Mouse (Mus musculus): ENCODE measurements around the gene Uri1. TPM values are rescaled to one million over a fixed set of nuclear protein-coding genes. Genes with fewer than 3 reads are reported as not detected.

The Uri1 gene
- polyA plus RNA-seq, 1 experiment from 2014 or later = 40.8 TPM

- no peak overlapping the region for H3K4me3 ChIP-seq (replicated peaks)
- WGBS = 74% methylated on average over 17 of the region's 17 CpGs
- no peak overlapping the region for H3K27ac ChIP-seq (replicated peaks)
- no peak for ATAC-seq (ENCODE audit: insufficient number of reproducible peaks, low FRiP score, low TSS enrichment, low read depth)
- H3K4me1 ChIP-seq = 0 out of 2 replicates have a peak, but pooled peaks cover 4% of the 10 kb centered on the region
- no peaks in the 10 kb centered on the region for H3K27me3 ChIP-seq
- no peak overlapping the region for H3K4me2 ChIP-seq (replicated peaks)
- no peaks in the 10 kb centered on the region for H3K9me3 ChIP-seq (replicated peaks)
- H3K36me3 ChIP-seq = no peaks in the 10 kb centered on the region
- H3K9ac ChIP-seq = no peak overlapping the region
Observed at GRCm38 (mm10) chr7:37921681-37922430, 101.5 kb downstream of the Uri1 start.

GRCm38 (mm10) chr7:37918926-37919325 is 104.4 kb downstream of the Uri1 start:
- Histone ChIP-seq H3K4me1 (peaks cover 12% of the 10 kb centered on the region; the same call in 1 of the 2 replicates), H3K27ac (replicated peaks) (no peak overlapping the region), H3K27me3 (no peaks in the 10 kb centered on the region), H3K9me3 (replicated peaks) (no peaks in the 10 kb centered on the region), H3K36me3 (no peaks in the 10 kb centered on the region), H3K4me3 (replicated peaks) (no peak overlapping the region), H3K4me2 (replicated peaks) (no peak overlapping the region), H3K9ac (no peak overlapping the region)
- 53% methylated on average over 10 of the region's 10 CpGs for WGBS
- no peak for ATAC-seq (ENCODE audit: insufficient number of reproducible peaks, low FRiP score, low TSS enrichment, low read depth)

GRCm38 (mm10) chr7:37916762-37917439 is 106.5 kb downstream of the Uri1 start:
- WGBS = 55% methylated on average over 18 of the region's 18 CpGs
- H3K27me3 ChIP-seq = no peaks in the 10 kb centered on the region
- 0 out of 2 replicates have a peak, but pooled peaks cover 4% of the 10 kb centered on the region for H3K9me3 ChIP-seq (replicated peaks)
- H3K4me2 ChIP-seq (replicated peaks) = no peak overlapping the region
- no peak overlapping the region for H3K4me3 ChIP-seq (replicated peaks)
- H3K27ac ChIP-seq (replicated peaks) = no peak overlapping the region
- no peaks in the 10 kb centered on the region for H3K36me3 ChIP-seq
- ATAC-seq (ENCODE audit: insufficient number of reproducible peaks, low FRiP score, low TSS enrichment, low read depth) = no peak
- H3K9ac ChIP-seq = no peak overlapping the region
- H3K4me1 ChIP-seq = peaks cover 12% of the 10 kb centered on the region; the same call in 1 of the 2 replicates

- Histone ChIP-seq H3K4me2 (replicated peaks) (no peak overlapping the region), H3K27ac (replicated peaks) (no peak overlapping the region), H3K9me3 (replicated peaks) (0 out of 2 replicates have a peak, but pooled peaks cover 4% of the 10 kb centered on the region), H3K27me3 (no peaks in the 10 kb centered on the region), H3K4me3 (replicated peaks) (no peak overlapping the region), H3K4me1 (peaks cover 6% of the 10 kb centered on the region; the same call in 1 of the 2 replicates), H3K36me3 (no peaks in the 10 kb centered on the region), H3K9ac (no peak overlapping the region)
- 20% methylated on average over 3 of the region's 3 CpGs for WGBS
- ATAC-seq (ENCODE audit: insufficient number of reproducible peaks, low FRiP score, low TSS enrichment, low read depth) = no peak; the same call in 1 of the 2 replicates
Observed at GRCm38 (mm10) chr7:37911802-37912122, 111.6 kb downstream of the Uri1 start.

GRCm38 (mm10) chr7:37911114-37911801 is 112.1 kb downstream of the Uri1 start:
- Histone ChIP-seq H3K4me3 (replicated peaks) (no peak overlapping the region), H3K4me2 (replicated peaks) (no peak overlapping the region), H3K9ac (no peak overlapping the region), H3K36me3 (no peaks in the 10 kb centered on the region), H3K27me3 (no peaks in the 10 kb centered on the region), H3K27ac (replicated peaks) (no peak overlapping the region), H3K9me3 (replicated peaks) (0 out of 2 replicates have a peak, but pooled peaks cover 4% of the 10 kb centered on the region), H3K4me1 (0 out of 2 replicates have a peak, but pooled peaks cover 1% of the 10 kb centered on the region)
- WGBS = 41% methylated on average over 5 of the region's 5 CpGs
- no peak for ATAC-seq (ENCODE audit: insufficient number of reproducible peaks, low FRiP score, low TSS enrichment, low read depth)

- Histone ChIP-seq H3K27ac (replicated peaks) (no peak overlapping the region), H3K4me2 (replicated peaks) (no peak overlapping the region), H3K27me3 (no peaks in the 10 kb centered on the region), H3K36me3 (no peaks in the 10 kb centered on the region), H3K4me3 (replicated peaks) (no peak overlapping the region), H3K9ac (no peak overlapping the region), H3K4me1 (no peaks in the 10 kb centered on the region), H3K9me3 (replicated peaks) (0 out of 2 replicates have a peak, but pooled peaks cover 4% of the 10 kb centered on the region)
- 79% methylated on average over 9 of the region's 9 CpGs for WGBS
- ATAC-seq (ENCODE audit: insufficient number of reproducible peaks, low FRiP score, low TSS enrichment, low read depth) = no peak
Observed at GRCm38 (mm10) chr7:37910161-37910560, 113.2 kb downstream of the Uri1 start.

Other genes with a start within 250 kb of the Uri1 start
- 6.6 and 8.2 TPM in 2 replicates for gene Zfp536, start 249.9 kb downstream of the Uri1 start, polyA plus RNA-seq (2015; fragmentation: Nextera tagmentation; extraction: Ambion mirVana)
- 59.9 and 62.3 TPM in 2 replicates for gene Ccne1, start 84.0 kb upstream of the Uri1 start, polyA plus RNA-seq (2015; fragmentation: Nextera tagmentation; extraction: Ambion mirVana)
- 18.4 and 19.6 TPM in 2 replicates for gene 1600014C10Rik, start 159.7 kb upstream of the Uri1 start, polyA plus RNA-seq (2015; fragmentation: Nextera tagmentation; extraction: Ambion mirVana)
- 4.8 and 5.3 TPM in 2 replicates for gene Plekhf1, start 204.5 kb upstream of the Uri1 start, polyA plus RNA-seq (2015; fragmentation: Nextera tagmentation; extraction: Ambion mirVana)
- 51.3 and 56.1 TPM in 2 replicates for gene Pop4, start 247.9 kb upstream of the Uri1 start, polyA plus RNA-seq (2015; fragmentation: Nextera tagmentation; extraction: Ambion mirVana)